Mouse (Mus musculus): ENCODE results near the gene Grpel1.

The Grpel1 gene

GRCm38 (mm10) chr5:36461231-36461630, 3.6 kb upstream of the Grpel1 start:
- DNase-seq (ENCODE audit: low read depth) = no peak

- DNase-seq (ENCODE audit: low read depth) = peak; percentile 91
Measured at GRCm38 (mm10) chr5:36462810-36463209, 2.0 kb upstream of the Grpel1 start.

- DNase-seq (ENCODE audit: low read depth) = no peak
Measured at GRCm38 (mm10) chr5:36463391-36463790, 1.4 kb upstream of the Grpel1 start.

GRCm38 (mm10) chr5:36465889-36466288, 1.1 kb downstream of the Grpel1 start:
- DNase-seq (ENCODE audit: low read depth) = peak; percentile 18

GRCm38 (mm10) chr5:36471206-36471605, 6.4 kb downstream of the Grpel1 start:
- DNase-seq (ENCODE audit: low read depth) = no peak

GRCm38 (mm10) chr5:36472876-36473655, 8.3 kb downstream of the Grpel1 start:
- DNase-seq (ENCODE audit: low read depth) = no peak

DNA sequence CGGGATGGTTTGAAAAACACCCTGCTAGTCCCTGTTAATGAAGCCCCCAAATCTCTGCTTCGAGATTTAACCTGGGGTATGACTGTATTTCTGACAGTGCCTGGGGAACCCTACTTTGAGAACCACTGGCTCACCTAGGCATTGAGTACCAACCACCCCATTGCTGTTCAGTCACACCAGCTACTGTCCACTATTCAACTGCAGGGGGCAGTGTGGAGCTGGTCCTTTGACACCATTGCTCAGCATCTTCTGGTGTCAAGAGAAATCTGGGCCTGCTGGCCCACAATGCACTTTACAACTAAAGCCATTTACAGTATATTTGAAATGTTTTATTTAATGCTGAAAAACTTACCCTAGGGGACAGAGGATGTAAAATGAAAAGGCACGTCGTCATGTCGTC, 9.5 kb downstream of the Grpel1 start:
- peak; percentile 88 for DNase-seq (ENCODE audit: low read depth)

DNA sequence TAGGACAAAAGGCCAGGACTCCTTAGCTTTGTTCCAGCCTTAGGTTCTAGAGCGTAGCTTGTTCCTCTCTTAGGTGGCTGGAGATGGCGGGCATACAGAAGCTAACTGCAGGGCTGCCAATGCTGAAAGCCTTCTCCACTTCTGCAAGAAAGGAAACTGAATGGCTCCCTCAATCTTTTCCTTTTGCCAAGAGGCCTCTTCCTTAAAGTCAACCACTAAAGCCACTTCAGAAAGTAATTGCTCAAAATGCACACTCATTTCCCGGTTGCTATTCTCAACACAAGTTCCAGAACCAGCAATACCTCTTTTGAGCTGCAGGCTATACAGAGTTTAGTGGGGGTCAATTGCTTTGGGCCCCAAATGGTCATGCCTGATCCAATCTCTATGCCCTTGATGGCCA, 12.7 kb downstream of the Grpel1 start:
- DNase-seq (ENCODE audit: low read depth) = no peak

DNA sequence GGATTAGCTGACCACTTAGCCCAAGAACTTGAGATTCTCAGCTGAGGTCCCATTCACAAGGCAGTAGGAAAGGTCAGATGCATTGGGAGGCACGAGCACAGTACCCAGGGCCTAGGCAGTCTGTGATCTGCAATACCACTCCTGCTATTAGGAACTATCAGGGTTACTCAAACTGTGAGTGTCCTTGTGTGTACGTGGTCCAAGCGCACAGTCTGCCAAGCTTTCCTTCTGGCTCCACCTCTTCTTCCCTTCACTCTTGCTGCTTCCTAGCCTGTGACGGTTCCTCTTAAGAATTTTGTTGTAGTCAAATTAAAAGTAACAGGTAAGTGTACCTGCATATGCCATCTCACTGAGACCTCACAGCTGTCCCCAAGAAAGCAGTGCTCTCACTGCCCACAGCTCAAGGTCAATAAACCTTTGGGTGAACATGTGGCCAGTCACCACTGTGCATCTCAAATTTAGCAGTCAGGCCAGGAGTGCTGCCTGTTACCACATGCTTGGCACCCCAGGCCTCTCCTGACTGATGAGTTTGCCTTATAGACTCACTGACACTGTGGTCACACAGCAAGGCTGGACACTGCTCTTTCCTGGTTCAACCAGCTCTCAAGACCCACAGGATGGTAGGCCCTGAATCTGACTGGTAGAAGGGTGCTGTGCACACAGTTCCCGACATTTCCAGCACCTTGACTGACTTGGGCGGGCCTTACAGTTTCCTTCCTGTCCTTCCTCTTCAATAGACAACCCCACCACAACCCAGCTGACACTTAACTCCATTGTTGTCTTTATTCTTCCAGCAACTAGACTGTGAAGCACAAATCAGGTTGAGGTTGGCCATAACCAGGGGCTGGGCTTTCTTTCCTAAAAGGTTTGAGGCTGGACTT, 14.0 kb downstream of the Grpel1 start:
- peak; percentile 34 for DNase-seq (ENCODE audit: low read depth)

GRCm38 (mm10) chr5:36479735-36480134, 14.9 kb downstream of the Grpel1 start:
- DNase-seq (ENCODE audit: low read depth) = no peak

DNA sequence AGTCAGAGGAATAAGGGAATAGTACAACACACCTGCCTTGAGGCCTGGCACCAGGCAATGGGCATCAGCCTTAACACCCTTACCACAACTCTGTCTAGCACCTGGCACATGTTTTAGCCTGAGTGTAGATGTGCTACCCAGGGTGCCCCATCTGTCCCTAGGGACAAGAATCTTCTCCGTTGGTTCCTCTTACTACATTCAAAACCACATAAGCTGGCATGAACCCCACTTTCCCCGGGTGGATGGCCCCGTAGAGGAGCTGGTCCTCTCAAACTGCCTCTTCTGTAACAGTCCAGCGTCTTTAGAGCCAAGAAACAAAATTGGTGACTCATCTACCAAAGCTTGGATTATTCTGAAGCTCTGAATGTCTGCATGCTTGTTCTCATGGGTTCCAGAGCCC, 15.6 kb downstream of the Grpel1 start:
- no peak for DNase-seq (ENCODE audit: low read depth)

GRCm38 (mm10) chr5:36481114-36481513, 16.3 kb downstream of the Grpel1 start:
- DNase-seq (ENCODE audit: low read depth) = peak; percentile 32

GRCm38 (mm10) chr5:36483203-36484101, 18.7 kb downstream of the Grpel1 start:
- DNase-seq (ENCODE audit: low read depth) = peak; percentile 71

GRCm38 (mm10) chr5:36484171-36484990, 19.6 kb downstream of the Grpel1 start, which contains the start of the genes Tada2b and Ccdc96:
Gene Tada2b (minus strand): TSS chr5:36484285.
Gene Ccdc96 (plus strand): TSS chr5:36484588.
- DNase-seq (ENCODE audit: low read depth) = peak; percentile 99

DNA sequence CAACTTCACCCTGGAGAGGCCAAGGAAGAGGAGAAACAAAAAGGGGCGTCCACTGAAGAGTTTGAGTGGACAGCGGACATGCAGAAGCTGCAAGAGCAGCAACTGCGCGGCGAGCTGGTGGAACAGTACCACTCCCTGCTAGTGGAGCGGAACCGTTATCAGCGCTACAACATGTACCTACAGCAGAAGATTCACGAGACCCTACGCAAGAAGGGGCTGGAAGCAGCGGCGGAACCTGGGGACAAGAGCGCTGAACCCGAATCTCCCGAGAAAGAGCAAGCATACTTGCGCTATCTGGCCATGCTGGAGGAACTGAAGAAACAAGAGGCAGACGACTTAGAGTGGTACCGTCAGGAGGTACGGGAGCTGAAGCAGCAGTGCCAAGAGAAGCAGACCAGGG, 20.5 kb downstream of the Grpel1 start:
- peak; percentile 49 for DNase-seq (ENCODE audit: low read depth)

GRCm38 (mm10) chr5:36489225-36489624, 24.4 kb downstream of the Grpel1 start:
- peak; percentile 55 for DNase-seq (ENCODE audit: low read depth)

DNA sequence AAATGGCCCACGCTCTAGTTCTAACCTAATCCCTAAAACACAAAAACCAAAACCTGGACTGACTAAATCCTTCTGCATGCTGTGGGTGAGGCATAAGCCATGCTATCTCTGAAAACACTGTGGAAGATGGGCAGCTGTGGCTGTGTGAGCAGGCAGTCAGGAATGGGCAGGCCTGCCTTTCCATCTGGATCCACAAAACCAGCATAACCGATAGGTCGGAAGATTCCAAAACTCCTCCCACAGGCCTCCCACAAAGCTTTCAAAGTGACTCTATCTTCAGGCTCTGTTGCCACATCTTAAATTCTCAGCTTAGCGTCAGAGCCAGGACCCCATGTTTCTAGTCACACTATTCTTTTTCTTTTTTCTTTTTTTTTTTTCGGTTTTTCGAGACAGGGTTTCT, 29.1 kb downstream of the Grpel1 start:
- no peak for DNase-seq (ENCODE audit: low read depth)

DNA sequence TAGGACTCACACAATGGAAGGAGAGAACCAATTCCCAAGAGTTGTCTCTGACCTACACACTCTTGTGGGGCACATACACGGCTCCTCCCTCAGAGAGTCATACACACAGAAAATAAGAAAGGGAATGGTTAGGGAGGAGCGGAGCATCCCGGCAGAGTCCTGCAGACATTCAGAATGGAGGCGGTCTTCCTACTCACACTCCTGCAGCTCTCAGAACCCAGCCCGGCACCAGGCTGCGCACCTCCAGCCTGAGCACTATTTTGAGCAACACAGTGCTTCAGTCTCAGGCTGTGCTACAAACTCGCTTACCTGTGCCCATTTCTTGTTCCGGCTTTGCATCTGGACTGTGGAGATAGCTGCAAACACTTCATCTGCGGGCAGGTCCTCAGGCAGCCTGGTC, 29.9 kb downstream of the Grpel1 start:
- DNase-seq (ENCODE audit: low read depth) = no peak

GRCm38 (mm10) chr5:36505235-36505634, 40.4 kb downstream of the Grpel1 start:
- no peak for DNase-seq (ENCODE audit: low read depth)

DNA sequence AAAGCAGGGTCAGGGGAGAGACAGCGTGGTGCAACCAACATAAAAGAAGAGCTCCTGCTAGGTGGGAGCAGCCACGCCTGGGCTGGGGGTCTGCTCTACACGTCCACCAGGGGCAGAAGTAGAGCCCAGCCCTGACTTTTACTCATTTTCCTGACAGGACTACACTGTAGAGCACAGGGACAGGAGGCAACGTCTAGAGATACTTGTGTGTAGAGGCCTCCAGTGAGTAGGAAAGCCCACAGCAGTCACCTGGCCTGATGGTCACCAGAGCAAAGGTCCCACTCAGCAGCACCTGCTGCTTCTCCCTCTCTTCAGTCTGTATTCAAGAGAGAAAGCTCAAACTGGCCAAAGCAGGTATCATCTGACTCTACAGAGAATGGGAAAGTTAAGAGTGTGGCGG, 40.8 kb downstream of the Grpel1 start:
- no peak for DNase-seq (ENCODE audit: low read depth)

- DNase-seq (ENCODE audit: low read depth) = no peak
Measured at GRCm38 (mm10) chr5:36508351-36508750, 43.6 kb downstream of the Grpel1 start.
